Mouse (Mus musculus): ENCODE measurements around the gene Gm3336.

Gene Gm3336

GRCm38 (mm10) chr8:70764676-70765075 is 46.3 kb downstream of the Gm3336 start:
- DNase-seq (ENCODE audit: low spot score): no peak

- no peak for DNase-seq (ENCODE audit: low spot score)
These were observed 47.0 kb downstream of the Gm3336 start for GRCm38 (mm10) chr8:70765329-70765728.

GRCm38 (mm10) chr8:70765838-70766570 is 47.7 kb downstream of the Gm3336 start:
- DNase-seq (ENCODE audit: low spot score): peak; percentile 46

GRCm38 (mm10) chr8:70766571-70767440 is 48.5 kb downstream of the Gm3336 start:
- DNase-seq (ENCODE audit: low spot score): peak; percentile 65

GRCm38 (mm10) chr8:70767503-70767902 is 49.2 kb downstream of the Gm3336 start:
- no peak for DNase-seq (ENCODE audit: low spot score)

DNA sequence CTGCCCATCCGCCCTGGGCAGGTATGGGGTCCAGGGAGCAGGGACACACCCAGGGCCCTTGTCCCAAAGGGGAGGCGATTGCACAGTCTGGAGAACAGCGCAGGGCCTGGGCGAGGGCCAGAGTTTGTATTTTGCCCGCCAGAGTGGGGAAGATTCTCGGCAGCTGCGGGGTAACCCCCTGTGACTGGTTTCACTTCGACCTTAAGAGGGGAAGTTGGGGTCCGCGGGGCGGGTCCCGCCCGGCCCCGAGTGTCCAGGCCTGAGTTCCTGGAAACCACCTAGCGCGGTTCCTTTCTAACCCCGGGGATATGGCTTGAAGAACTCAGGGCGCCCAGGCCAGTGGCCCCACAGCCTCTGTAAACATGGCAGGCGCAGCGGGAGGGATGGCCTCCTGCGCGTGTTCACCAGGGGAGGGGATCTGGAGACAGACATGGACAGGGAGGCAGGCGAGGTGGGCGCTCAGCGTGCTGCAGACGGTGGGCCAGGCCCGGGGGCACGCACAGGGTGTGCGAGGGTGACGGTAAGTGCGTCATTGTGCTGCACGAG is 50.0 kb downstream of the Gm3336 start:
- no peak for DNase-seq (ENCODE audit: low spot score)

DNA sequence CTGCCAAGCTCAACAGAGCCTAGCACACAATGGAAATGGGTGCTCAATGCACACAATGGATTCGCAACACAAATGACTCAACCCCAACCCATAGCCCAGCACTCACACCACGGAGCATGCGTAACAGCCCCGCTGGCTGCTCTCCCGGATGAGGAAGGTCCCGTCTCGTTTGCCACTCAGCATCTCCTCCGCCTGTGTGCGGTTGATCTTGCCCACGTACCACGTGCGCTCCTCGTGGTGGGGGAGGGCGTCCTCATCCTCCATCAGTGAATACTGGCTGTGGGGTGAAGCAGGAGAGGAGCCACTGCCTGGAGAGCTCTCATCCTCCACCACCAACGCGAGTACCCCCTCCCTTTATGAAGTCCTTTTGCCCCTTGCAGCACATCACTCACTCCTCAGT is 50.6 kb downstream of the Gm3336 start:
- DNase-seq (ENCODE audit: low spot score): no peak

DNA sequence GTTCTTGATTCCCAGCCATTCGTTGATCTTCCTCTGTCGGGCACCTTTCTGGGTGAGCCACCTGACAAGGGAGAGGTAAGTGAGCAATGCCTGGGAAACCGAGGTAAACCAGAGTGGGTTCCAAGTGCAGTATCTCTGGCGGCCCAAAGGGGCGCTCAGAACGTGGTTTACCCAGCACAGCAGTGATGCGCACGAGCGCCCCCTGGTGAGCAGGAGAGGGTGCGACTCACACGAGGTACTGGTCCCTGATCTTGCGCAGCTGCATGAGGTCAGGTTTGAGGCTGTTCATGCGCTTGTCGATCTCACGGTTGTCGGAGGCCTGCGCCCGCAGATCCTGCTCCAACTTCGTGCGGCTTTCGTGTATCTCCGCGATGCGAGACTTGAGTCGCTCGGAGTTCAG is 51.0 kb downstream of the Gm3336 start:
- DNase-seq (ENCODE audit: low spot score): peak; percentile 98

DNA sequence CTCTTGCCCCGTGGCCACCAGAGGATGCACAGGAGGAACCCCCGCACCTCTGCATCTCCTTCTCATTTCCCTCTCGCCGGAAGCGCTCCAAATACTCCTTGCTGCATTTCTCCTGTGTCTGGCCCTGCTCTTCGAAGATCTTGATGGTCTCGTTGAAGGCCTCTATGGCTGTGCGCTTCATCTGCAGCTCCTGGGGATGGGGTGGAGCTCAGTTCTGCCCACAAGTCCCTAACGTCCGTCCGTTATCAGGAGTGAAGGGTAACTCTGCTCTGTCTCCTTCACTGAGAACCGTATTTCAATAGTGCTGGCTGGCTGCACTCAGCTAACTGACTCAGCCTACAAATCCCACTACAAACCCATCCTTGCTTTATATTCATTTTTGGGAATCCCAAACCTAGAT is 51.5 kb downstream of the Gm3336 start:
- no peak for DNase-seq (ENCODE audit: low spot score)

DNA sequence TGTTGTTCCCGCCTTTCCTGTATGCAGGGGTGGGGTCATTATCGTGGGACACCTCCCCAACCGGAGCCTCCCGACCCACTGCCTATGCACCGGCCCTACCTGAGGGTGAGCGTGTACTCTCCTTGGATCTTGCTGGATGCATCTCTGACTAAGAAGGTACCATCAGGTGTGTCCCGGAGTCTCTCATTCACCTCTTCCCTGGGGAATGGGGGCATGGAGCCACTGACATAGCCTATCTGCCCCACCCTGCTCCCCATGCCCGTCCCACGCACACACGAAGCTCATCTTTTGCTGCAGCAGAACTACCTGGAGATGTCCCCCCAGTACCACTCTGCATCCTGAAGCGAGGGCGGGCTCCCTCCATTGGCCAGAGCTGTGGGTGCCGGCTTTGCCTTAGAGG is 52.4 kb downstream of the Gm3336 start:
- no peak for DNase-seq (ENCODE audit: low spot score)

GRCm38 (mm10) chr8:70771217-70771616 is 52.9 kb downstream of the Gm3336 start:
- DNase-seq (ENCODE audit: low spot score): no peak

DNA sequence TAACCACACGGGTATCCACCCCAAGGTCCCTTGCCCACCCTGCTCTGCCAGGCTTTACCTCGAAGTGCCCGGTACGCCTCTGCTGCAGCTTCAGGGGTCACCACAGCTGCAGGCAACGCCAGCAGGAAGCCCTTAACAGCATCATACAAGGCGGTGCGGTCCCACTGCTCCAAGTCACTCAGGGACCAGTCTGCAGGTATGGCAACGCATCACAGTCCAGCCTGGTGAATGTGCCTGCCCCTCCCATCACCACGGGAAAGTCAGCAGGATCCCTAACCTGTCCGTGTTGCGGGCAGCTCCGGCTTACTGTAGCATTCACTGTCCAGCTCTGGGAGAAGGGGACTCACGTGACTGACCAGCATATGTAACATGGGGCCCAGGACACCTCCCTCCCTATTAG is 53.7 kb downstream of the Gm3336 start:
- no peak for DNase-seq (ENCODE audit: low spot score)
